Mouse (Mus musculus): ENCODE measurements around the gene Gm1553. TPM values are rescaled to one million over a fixed set of nuclear protein-coding genes. Genes with fewer than 3 reads are reported as not detected.

Gm1553 gene
- not detected for polyA plus RNA-seq (2021)

- no peak for DNase-seq (ENCODE audit: low read depth, low spot score)
- TF ChIP-seq CTCF (IDR thresholded peaks at IDR 0.05): no peak
- ChIA-PET POLR2A (no interaction called here), CTCF (no interaction called here)
- in situ Hi-C loops (cut with MboI; ENCODE audit: low pct_unique_long_range_greater_than_20kb): no loop called here
- no peak for ATAC-seq
- peaks cover 19% of the 10 kb centered on the region for H3K27me3 ChIP-seq
Observed at GRCm38 (mm10) chr10:82492518-82492917, at the start of gene Gm1553. TSS of gene Gm1553 (minus strand) at chr10:82492618.

Other genes with a start within 250 kb of the Gm1553 start
- gene 4932415D10Rik, start 176.0 kb downstream of the Gm1553 start, polyA plus RNA-seq (2021): not detected
- 11.7 TPM for gene Gm4924, start 138.4 kb downstream of the Gm1553 start, polyA plus RNA-seq (2021)
- gene 1190007I07Rik, start 130.6 kb upstream of the Gm1553 start, polyA plus RNA-seq (2021): 23.7 TPM
- 17.4 TPM for gene Tdg, start 137.2 kb upstream of the Gm1553 start, polyA plus RNA-seq (2021)
- gene Glt8d2, start 198.0 kb upstream of the Gm1553 start, polyA plus RNA-seq (2021): 0.13 TPM
- 22.4 TPM for gene Hcfc2, start 203.5 kb upstream of the Gm1553 start, polyA plus RNA-seq (2021)